Mouse (Mus musculus): ENCODE results near the gene Slc25a41.

GRCm38 (mm10) chr17:57027471-57027870 is 14.0 kb downstream of the Slc25a41 start:
- TF ChIP-seq POLR2A (IDR thresholded peaks at IDR 0.05; ENCODE audit: low read depth, low read length) = no peak
- TF ChIP-seq CTCF (IDR thresholded peaks at IDR 0.05; ENCODE audit: borderline replicate concordance, insufficient read depth, low read length) = no peak
